Mouse (Mus musculus): ENCODE data around the gene Clcnka.

Gene Clcnka

DNA sequence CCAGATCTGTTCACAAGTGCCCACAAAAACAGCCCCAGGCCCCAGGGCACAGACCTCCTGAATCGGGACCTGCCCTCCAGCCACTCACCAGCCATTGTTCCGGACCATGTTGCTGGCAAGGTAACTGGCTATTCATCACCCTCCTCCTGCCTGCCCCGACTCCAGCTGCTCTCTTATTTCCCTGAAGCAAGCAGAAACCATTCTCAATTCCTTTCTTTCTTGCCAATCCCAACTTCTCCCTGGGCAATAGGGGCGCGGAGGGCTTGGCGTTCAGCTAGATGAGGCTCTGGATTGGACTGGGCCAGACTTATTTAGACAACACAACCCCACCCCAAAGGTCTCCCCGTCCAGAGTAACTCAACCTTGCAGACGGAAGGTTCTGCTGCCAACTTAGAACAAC lies 18.9 kb downstream of the Clcnka start:
- DNase-seq (ENCODE audit: low read depth, low spot score) = no peak

GRCm38 (mm10) chr4:141372426-141372825 lies 26.1 kb downstream of the Clcnka start:
- no peak for DNase-seq (ENCODE audit: low read depth, low spot score)

- no peak for DNase-seq (ENCODE audit: low read depth, low spot score)
Observed at GRCm38 (mm10) chr4:141367997-141368791, 30.3 kb downstream of the Clcnka start, which contains the start of gene Fam131c. Fam131c (plus strand) TSS chr4:141368220.

DNA sequence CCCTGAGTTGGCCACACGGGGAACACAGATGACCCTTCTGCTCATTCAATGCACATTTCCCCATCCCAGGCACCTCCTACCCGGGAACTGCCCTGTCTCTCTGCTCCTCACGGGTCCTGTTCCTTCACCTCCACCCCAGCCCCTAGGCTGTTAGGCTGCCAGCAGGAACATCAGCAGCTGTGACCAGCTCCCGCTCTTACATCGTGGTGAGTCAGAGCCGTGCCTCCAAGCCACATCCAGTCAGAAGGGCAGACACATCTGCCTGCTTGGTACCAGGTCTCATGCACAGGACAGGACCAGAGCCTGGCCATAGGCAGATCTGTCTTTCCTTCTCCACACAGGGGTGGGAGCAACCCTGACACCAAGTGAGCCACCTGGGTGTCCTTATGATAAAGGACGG lies 32.6 kb downstream of the Clcnka start:
- no peak for DNase-seq (ENCODE audit: low read depth, low spot score)

GRCm38 (mm10) chr4:141365126-141365525 lies 33.4 kb downstream of the Clcnka start:
- DNase-seq (ENCODE audit: low read depth, low spot score) = no peak

DNA sequence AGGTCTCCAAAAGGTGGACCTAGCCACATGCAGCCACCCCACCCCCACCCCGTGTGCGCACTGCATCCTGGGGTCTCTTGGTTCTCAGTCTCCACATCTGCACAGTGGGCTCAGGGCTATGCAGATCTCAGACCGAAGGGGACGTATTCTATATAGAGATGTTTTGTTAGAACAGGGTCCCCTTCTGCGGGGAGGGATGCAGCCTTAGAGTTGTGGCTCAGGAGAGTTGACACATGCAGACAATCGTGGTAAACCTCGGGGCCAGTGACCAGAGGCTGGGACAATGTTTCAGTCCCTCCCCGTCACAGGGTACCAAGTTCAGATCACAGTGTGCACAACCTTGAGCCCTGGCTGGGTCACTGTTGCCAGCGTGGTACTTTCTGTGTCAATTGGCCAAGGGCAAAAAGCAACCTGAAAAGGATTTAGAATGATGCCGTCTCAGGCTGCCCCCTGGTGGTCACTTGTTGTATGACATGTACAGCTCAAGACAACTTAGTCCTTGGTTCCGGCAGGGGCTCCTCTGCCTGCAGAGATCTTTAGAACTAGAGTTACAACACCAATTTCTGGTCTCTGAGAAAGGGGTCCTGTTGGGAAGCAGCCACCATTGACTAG lies 35.5 kb downstream of the Clcnka start:
- peak; percentile 81 for DNase-seq (ENCODE audit: low read depth, low spot score)

DNA sequence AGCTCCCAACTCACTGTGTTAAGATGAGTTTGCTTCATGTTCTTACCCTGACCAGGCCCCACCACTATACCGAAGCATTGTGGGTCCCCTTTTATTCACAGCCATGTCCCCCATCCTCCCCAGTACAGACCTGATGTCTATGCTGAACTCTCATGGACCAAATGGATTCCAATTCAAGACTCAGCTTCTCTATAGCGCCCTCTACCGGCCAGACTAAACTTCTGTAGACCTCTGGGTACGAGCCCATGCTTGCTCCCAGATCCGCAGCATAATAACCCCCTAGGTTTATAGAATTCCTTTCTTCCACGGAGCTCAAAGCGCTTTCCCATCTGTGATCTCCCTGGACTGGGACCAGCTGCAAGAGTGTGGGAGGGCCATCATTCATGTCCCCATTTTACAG lies 37.7 kb downstream of the Clcnka start:
- peak; percentile 68 for DNase-seq (ENCODE audit: low read depth, low spot score)

DNA sequence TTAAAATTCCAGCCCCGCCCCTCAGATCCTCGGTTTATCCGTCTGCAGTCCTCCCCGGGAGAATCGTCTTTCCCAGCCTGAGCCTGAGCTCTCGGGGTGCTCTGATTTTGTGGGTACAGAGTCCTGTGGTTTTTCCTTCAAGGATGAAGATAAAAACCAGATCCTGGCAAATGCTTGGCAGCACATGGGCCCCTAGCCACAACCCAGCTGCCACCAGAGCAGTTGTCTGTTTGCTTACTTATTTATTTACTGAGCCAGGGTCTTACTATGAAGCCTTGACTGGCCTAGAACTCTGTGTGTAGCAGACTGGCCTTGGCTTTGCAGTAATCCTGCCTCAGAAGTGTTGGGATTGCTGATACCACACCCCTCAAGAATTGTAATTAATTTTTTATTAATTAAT lies 39.3 kb downstream of the Clcnka start:
- DNase-seq (ENCODE audit: low read depth, low spot score) = no peak

GRCm38 (mm10) chr4:141357811-141358210 lies 40.7 kb downstream of the Clcnka start:
- DNase-seq (ENCODE audit: low read depth, low spot score) = no peak

- DNase-seq (ENCODE audit: low read depth, low spot score) = no peak
Observed at GRCm38 (mm10) chr4:141353868-141354267, 44.7 kb downstream of the Clcnka start.

- no peak for DNase-seq (ENCODE audit: low read depth, low spot score)
Observed at GRCm38 (mm10) chr4:141352986-141353385, 45.5 kb downstream of the Clcnka start.

DNA sequence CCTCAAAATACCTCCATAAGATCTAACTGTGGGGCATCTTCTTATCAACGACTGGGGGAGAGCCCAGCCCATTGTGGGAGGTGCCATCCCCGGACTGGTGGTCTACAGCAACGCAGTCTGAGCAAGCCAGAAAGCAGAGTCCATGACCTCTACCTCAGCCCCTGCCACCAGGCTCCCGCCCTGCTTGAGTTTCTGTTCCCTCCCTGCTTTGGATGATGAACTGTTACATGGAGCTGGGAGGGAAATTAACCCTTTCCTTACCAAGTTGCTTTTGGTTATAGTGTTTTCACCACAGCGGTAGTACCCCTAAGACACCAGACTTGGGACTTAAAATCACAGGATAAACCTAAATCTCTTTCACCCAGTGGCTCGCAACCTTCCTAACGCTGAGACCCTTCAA lies 46.6 kb downstream of the Clcnka start:
- no peak for DNase-seq (ENCODE audit: low read depth, low spot score)

DNA sequence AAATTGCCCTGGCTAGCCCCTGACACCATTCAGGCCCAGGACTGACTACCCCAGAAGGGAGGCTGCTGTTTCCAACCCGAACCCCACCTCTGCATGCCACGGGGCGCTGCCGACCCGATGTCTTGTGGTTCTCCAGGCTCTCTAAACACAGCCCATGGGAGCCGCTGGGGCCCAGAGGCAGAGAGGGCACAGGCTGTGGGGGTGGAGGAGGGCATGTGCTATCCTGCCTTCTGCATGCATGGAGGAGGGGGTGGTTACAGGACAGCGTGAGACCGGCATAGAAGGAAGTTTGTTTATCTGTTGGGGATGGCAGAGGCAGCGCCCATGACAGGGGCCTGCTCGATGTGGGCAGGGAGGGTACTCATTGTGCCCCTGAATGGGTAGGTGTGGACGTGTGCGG lies 48.5 kb downstream of the Clcnka start:
- DNase-seq (ENCODE audit: low read depth, low spot score) = no peak

DNA sequence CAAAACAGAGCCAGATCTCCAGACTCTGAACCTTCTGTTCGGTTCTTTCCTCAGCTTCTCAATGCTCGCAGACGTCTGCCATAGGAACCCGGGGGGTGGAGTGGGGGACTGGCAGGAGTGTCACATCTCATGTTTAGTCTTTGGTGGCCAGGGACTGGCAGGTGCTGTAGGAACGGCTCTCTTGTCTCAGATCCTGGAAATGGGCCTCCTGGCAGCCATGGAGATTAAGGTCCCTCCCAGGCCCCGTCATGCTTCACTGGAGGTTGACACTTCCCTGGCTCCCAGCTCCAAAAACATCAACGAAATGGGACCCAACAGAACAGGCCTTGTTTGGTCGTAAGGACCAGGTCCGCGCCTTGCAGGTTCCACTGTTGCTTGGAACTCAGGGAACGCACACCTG lies 49.9 kb downstream of the Clcnka start:
- DNase-seq (ENCODE audit: low read depth, low spot score) = no peak

GRCm38 (mm10) chr4:141347365-141347797 lies 51.1 kb downstream of the Clcnka start:
- no peak for DNase-seq (ENCODE audit: low read depth, low spot score)

DNA sequence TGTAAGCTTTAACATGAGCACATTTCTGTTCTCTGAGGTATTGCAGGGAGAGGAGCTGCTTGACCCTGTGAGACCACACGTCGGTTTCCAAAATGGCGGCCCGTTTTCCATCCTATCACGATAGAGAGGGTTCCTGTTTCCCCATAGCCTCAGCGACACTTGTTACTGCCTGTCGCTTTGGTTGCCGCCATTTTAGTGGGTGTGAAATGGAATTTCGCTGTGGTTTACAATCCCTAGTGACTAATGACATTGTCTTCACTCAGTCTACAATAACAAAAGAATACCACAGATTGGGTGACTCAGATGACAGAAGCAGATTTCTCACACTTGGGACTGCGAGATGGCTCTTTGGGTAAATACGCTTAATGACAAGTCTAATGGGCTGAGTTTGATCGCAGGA lies 53.3 kb downstream of the Clcnka start:
- no peak for DNase-seq (ENCODE audit: low read depth, low spot score)

GRCm38 (mm10) chr4:141343515-141343914 lies 55.0 kb downstream of the Clcnka start:
- DNase-seq (ENCODE audit: low read depth, low spot score) = no peak

GRCm38 (mm10) chr4:141341477-141341876 lies 57.0 kb downstream of the Clcnka start:
- DNase-seq (ENCODE audit: low read depth, low spot score) = no peak

- DNase-seq (ENCODE audit: low read depth, low spot score) = peak; percentile 47
Observed at GRCm38 (mm10) chr4:141338853-141339252, 59.7 kb downstream of the Clcnka start.

DNA sequence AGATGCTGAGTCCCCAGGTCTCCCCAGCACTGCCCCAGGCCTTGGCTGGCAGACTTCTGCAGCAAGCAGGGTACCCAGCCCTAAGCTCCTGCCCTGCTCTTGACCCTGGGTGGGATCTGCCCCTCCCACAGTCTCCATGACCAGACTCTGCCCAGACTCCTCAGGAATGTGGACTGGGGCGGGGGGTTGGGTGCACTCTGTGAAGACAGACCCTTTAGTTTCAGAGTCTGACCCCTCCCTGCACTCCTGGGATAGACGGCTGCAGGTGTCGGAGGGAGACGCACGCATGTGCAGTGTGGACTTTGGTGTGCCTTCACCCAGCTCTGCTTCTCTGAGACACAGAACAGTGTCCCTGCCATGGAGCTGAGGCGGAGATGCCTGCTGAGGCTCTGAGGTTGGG lies 60.5 kb downstream of the Clcnka start:
- DNase-seq (ENCODE audit: low read depth, low spot score) = peak; percentile 79

GRCm38 (mm10) chr4:141336196-141336595 lies 62.3 kb downstream of the Clcnka start:
- DNase-seq (ENCODE audit: low read depth, low spot score) = no peak

DNA sequence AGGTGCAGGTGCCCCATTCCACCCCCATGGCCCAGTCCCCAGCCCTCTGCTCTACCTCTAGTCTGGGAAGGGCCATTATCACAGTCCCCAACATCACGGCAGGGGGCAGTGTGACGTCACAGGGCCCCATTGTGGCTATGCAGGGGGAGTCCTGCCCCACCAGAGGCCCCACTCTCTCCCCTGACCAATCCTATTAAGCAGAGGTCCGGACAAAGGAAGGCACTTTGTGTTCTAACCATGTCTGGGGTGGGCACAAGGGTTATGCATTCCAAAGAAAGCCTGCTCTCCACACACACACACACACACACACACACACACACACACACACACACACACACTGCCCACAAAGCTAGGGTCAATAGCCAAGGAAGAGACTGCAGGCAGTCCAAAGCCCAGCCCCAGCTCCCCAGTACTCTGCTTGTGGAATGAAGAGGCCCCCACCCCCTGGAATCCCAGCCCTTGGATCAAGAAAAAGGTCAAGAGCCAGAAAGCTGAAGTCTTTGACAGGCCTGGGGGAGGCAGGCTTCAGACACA lies 63.2 kb downstream of the Clcnka start:
- DNase-seq (ENCODE audit: low read depth, low spot score) = peak; percentile 69

DNA sequence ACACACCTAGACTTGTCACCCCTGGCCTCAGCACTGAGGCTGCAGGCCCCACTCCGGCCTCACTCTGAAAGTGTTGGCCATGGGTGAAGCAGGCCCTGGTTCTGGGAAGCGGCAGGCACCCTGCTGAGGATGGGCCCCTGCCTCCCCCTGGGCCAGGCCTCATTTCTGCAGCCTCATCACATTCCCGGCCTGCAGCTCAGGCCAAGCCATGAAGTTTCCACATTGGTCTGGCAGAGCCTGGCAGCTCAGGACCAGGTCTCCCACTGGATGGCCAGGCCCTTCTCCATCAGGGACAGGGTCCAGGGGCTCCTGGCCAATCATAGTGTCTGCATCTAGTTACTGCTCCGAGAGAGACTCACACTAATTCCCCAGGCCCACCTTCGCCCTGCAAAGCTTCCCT lies 63.8 kb downstream of the Clcnka start:
- DNase-seq (ENCODE audit: low read depth, low spot score) = no peak

All from mesoderm, embryonic 11.5 days (tissue).